Mouse (Mus musculus): ENCODE results near the gene Rhoh. TPM values are rescaled to one million over a fixed set of nuclear protein-coding genes. Genes with fewer than 3 reads are reported as not detected.

Gene Rhoh
- polyA plus RNA-seq, 1 experiment from 2014 or later, result 0.52 TPM

DNA sequence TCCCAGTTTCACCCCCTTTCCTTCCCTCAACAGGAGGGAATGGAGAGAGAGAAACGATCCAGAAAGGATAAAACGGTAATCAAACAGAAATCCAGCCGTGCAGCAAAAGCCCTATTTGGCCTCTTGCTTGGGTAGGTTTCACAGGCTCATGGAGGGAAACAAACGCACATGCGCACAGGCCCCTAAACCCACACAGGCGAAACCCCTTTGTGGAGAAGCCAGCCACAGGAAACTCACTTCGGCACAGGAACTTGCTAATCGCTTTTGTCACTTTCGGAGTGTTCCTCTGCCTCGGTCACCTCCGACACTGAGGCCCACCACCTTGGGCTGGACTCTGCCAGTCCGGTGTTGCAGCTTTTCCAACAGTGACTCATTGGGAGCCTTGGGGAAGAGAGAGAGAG, 2.3 kb downstream of the Rhoh start:
- H3K27ac ChIP-seq, result no peak overlapping the region
- DNase-seq (ENCODE audit: low spot score), result no peak
- 84% methylated on average over 12 of the region's 12 CpGs for WGBS
- no peaks in the 10 kb centered on the region for H3K36me3 ChIP-seq
- H3K4me1 ChIP-seq (replicated peaks), result peaks cover 7% of the 10 kb centered on the region; the same call in 1 of the 2 replicates
- no peaks in the 10 kb centered on the region for H3K27me3 ChIP-seq (ENCODE audit: insufficient read depth, poor library complexity, severe bottlenecking)
- no peak overlapping the region for H3K4me3 ChIP-seq
- no peaks in the 10 kb centered on the region for H3K9me3 ChIP-seq

DNA sequence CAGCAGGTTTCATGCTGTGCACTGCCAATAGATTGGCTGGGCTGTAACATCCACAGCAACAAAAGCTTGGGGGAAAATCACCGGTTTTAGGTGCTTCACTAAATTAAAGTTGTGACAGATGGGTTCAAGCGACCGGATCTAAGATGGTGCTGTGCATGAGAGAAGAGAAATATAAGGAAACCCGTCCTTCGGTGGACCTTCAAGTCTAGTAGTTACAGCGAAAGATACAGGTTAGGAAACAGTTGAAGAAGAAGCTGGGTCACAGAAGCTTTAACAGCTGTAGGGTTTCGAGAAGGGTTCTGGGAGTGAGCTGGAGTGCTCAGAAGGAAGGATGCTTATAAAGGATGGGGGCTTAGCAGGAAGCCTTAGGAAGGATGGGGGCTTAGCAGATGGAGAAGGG, 3.5 kb downstream of the Rhoh start:
- H3K9me3 ChIP-seq, result no peaks in the 10 kb centered on the region
- H3K4me3 ChIP-seq, result no peak overlapping the region
- 94% methylated on average over 7 of the region's 7 CpGs for WGBS
- DNase-seq (ENCODE audit: low spot score), result no peak
- H3K27me3 ChIP-seq (ENCODE audit: insufficient read depth, poor library complexity, severe bottlenecking), result no peaks in the 10 kb centered on the region
- H3K27ac ChIP-seq, result no peak overlapping the region
- H3K36me3 ChIP-seq, result no peaks in the 10 kb centered on the region
- H3K4me1 ChIP-seq (replicated peaks), result peaks cover 6% of the 10 kb centered on the region; the same call in 1 of the 2 replicates

GRCm38 (mm10) chr5:65864946-65865345, 3.9 kb downstream of the Rhoh start:
- no peak for DNase-seq (ENCODE audit: low spot score)
- 86% methylated on average over 3 of the region's 3 CpGs for WGBS

GRCm38 (mm10) chr5:65866591-65866990, 5.6 kb downstream of the Rhoh start:
- Histone ChIP-seq H3K4me1 (replicated peaks) (no peaks in the 10 kb centered on the region), H3K27me3 (ENCODE audit: insufficient read depth, poor library complexity, severe bottlenecking) (no peaks in the 10 kb centered on the region), H3K9me3 (no peaks in the 10 kb centered on the region), H3K27ac (no peak overlapping the region), H3K4me3 (no peak overlapping the region), H3K36me3 (no peaks in the 10 kb centered on the region)
- no peak for DNase-seq (ENCODE audit: low spot score)
- 83% methylated on average over 6 of the region's 6 CpGs for WGBS

More at GRCm38 (mm10) chr5:65864946-65865345, 3.9 kb downstream of the Rhoh start:
- H3K9me3 ChIP-seq, result no peaks in the 10 kb centered on the region
- no peak overlapping the region for H3K27ac ChIP-seq
- H3K36me3 ChIP-seq, result no peaks in the 10 kb centered on the region
- H3K27me3 ChIP-seq (ENCODE audit: insufficient read depth, poor library complexity, severe bottlenecking), result no peaks in the 10 kb centered on the region
- no peak overlapping the region for H3K4me3 ChIP-seq
- H3K4me1 ChIP-seq (replicated peaks), result peaks cover 6% of the 10 kb centered on the region; the same call in 1 of the 2 replicates

DNA sequence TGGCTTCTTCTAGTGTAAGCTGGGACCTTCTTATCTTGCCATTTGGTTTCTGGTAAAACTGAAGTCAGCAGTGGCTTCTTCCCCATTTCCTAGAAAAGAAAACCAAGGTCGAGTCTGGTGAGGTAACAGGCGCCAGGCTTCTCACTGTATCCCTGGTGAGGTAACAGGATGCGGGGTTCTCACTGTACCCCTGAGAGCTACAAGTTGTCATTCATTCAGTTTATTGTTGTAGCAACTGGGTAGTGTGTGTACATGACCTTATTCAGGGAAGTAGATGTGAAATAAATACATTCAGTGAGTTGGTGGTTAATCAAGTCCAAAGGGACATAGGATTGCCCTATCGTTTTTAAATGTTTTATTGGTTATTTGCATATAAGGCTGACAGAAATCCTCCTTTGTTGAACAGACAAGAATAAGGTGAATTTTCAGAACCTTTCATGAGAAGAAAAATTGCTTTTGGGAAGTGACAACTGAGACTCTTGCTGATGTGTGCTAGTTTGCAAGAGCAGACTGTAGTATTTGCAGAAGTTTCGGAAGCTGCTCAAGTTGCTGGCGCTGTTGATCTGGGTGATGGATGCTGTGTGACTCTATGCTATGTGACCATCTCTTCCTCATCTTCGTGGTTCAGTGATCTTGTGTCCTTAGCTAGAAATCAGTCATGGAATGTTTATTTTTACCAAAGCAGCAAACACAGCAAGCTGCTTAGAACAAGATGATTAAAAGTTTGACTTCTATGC, 6.5 kb downstream of the Rhoh start:
- no peak for DNase-seq (ENCODE audit: low spot score)
- WGBS, result 87% methylated on average over 7 of the region's 7 CpGs
- Histone ChIP-seq H3K27me3 (ENCODE audit: insufficient read depth, poor library complexity, severe bottlenecking) (no peaks in the 10 kb centered on the region), H3K9me3 (no peaks in the 10 kb centered on the region), H3K27ac (no peak overlapping the region), H3K36me3 (no peaks in the 10 kb centered on the region), H3K4me1 (replicated peaks) (no peaks in the 10 kb centered on the region), H3K4me3 (no peak overlapping the region)

DNA sequence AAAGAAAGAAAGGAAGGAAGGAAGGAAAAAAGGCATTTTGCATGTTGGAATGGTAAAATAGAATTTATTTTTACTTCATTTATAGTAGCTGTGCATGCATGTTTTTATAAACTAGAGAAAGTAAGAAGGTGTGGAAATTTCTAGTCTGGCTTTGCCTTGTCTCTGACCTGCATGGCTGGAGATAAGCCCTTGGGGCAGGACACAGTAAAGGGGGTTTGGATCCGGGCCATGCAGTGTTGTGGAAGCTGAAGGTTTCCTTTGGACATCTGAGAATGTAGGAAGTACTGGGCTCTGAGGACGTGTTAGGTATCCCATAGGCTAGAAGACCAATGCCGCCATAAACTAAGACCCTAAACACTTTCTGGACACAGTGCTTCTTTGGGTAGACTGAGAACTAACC, 7.4 kb downstream of the Rhoh start:
- Histone ChIP-seq H3K4me3 (no peak overlapping the region), H3K36me3 (no peaks in the 10 kb centered on the region), H3K27me3 (ENCODE audit: insufficient read depth, poor library complexity, severe bottlenecking) (no peaks in the 10 kb centered on the region), H3K9me3 (no peaks in the 10 kb centered on the region), H3K27ac (no peak overlapping the region), H3K4me1 (replicated peaks) (no peaks in the 10 kb centered on the region)
- DNase-seq (ENCODE audit: low spot score), result no peak
- 75% methylated on average over 3 of the region's 3 CpGs for WGBS

DNA sequence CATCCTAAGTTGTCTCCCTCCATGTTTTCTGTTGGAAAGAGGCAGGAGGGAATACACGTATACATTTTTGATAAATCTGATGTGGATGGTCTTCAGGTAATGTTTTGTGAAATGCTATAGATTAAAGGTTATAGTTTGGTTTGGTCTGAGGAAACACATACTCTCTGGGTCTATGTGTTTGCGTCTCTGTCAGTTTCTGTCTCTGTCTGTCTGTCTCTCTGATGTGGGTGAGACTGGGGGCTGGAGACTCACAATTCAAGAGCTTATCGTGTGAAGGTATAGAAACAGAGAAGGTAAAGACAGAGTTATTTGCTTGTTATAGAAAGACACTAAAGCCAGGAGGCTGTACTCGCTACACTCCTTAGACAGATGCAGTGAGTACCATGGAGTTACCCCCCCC, 8.6 kb downstream of the Rhoh start:
- no peaks in the 10 kb centered on the region for H3K27me3 ChIP-seq (ENCODE audit: insufficient read depth, poor library complexity, severe bottlenecking)
- no peak overlapping the region for H3K27ac ChIP-seq
- 91% methylated on average over 4 of the region's 4 CpGs for WGBS
- DNase-seq (ENCODE audit: low spot score), result no peak
- H3K36me3 ChIP-seq, result no peaks in the 10 kb centered on the region
- H3K4me3 ChIP-seq, result no peak overlapping the region
- no peaks in the 10 kb centered on the region for H3K4me1 ChIP-seq (replicated peaks)
- no peaks in the 10 kb centered on the region for H3K9me3 ChIP-seq

DNA sequence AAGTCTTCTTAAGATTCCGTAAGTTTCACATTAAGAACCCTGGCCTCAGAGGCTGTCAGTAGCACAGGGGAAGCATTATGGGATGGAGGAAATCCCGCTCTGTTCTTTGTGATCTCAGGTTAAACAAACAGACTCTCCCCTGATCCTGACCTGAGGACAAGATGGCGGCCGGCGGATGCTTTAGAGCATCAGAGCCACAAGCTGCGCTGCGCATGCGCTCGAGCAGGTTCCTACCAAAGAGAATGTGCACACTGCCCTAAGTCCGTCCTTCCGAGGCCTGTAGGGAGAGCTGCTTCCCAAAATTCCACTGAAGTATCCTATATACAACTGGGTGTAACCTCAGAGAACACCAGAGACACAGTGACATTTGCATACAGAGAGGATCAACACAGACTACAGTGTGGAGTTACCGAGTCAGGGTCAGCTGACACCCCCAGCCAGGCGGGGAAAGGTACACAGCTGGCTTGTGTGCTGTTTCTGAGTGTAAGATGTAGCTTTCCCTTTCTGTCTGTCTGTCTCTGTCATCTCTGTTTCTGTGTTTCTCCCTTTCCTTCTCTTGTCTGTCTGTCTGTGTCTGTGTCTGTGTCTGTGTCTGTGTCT, 10.4 kb downstream of the Rhoh start:
- 90% methylated on average over 13 of the region's 13 CpGs for WGBS
- Histone ChIP-seq H3K36me3 (no peaks in the 10 kb centered on the region), H3K4me3 (no peak overlapping the region), H3K27ac (no peak overlapping the region), H3K4me1 (replicated peaks) (no peaks in the 10 kb centered on the region), H3K27me3 (ENCODE audit: insufficient read depth, poor library complexity, severe bottlenecking) (no peaks in the 10 kb centered on the region), H3K9me3 (no peaks in the 10 kb centered on the region)
- no peak for DNase-seq (ENCODE audit: low spot score)

GRCm38 (mm10) chr5:65873212-65873611, 12.2 kb downstream of the Rhoh start:
- Histone ChIP-seq H3K27me3 (ENCODE audit: insufficient read depth, poor library complexity, severe bottlenecking) (no peaks in the 10 kb centered on the region), H3K9me3 (no peaks in the 10 kb centered on the region), H3K36me3 (no peaks in the 10 kb centered on the region), H3K4me3 (no peak overlapping the region), H3K4me1 (replicated peaks) (no peaks in the 10 kb centered on the region), H3K27ac (no peak overlapping the region)
- DNase-seq (ENCODE audit: low spot score), result no peak
- WGBS, result 83% methylated on average over 4 of the region's 4 CpGs

GRCm38 (mm10) chr5:65875269-65875668, 14.3 kb downstream of the Rhoh start:
- Histone ChIP-seq H3K36me3 (no peaks in the 10 kb centered on the region), H3K4me1 (replicated peaks) (no peaks in the 10 kb centered on the region), H3K27me3 (ENCODE audit: insufficient read depth, poor library complexity, severe bottlenecking) (no peaks in the 10 kb centered on the region), H3K4me3 (no peak overlapping the region), H3K9me3 (no peaks in the 10 kb centered on the region), H3K27ac (no peak overlapping the region)
- DNase-seq (ENCODE audit: low spot score), result no peak
- WGBS, result 92% methylated on average over 7 of the region's 7 CpGs

- 78% methylated on average over 3 of the region's 3 CpGs for WGBS
- DNase-seq (ENCODE audit: low spot score), result no peak
- Histone ChIP-seq H3K4me1 (replicated peaks) (0 out of 2 replicates have a peak, but pooled peaks cover 7% of the 10 kb centered on the region), H3K9me3 (no peaks in the 10 kb centered on the region), H3K27ac (no peak overlapping the region), H3K36me3 (no peaks in the 10 kb centered on the region), H3K4me3 (no peak overlapping the region), H3K27me3 (ENCODE audit: insufficient read depth, poor library complexity, severe bottlenecking) (no peaks in the 10 kb centered on the region)
Observed at GRCm38 (mm10) chr5:65878367-65878766, 17.4 kb downstream of the Rhoh start.

DNA sequence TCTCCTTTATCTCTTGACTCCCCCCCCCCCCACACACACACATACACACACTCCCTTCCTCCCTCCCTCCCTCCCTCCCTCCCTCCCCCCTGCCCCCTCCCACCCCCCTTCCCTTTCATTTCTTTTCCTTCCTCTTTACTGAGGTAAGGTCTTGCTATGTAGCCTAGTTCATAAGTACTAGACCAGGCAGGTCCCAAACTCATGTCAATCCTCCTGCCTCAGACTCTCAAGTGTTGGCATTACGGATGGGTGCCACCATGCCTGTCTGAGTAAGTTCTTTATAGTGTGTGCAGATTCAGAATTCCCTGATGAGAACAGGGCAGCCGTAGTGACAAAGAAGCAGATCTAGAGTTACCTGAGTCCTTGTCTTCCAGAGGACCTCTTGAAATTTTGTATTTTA, 20.2 kb downstream of the Rhoh start:
- DNase-seq (ENCODE audit: low spot score), result no peak
- peaks cover 17% of the 10 kb centered on the region; the same call in 1 of the 2 replicates for H3K4me1 ChIP-seq (replicated peaks)
- no peaks in the 10 kb centered on the region for H3K36me3 ChIP-seq
- no peak overlapping the region for H3K27ac ChIP-seq
- no peaks in the 10 kb centered on the region for H3K9me3 ChIP-seq
- no peaks in the 10 kb centered on the region for H3K27me3 ChIP-seq (ENCODE audit: insufficient read depth, poor library complexity, severe bottlenecking)
- WGBS, result 93% methylated on average over 2 of the region's 2 CpGs
- H3K4me3 ChIP-seq, result no peak overlapping the region

DNA sequence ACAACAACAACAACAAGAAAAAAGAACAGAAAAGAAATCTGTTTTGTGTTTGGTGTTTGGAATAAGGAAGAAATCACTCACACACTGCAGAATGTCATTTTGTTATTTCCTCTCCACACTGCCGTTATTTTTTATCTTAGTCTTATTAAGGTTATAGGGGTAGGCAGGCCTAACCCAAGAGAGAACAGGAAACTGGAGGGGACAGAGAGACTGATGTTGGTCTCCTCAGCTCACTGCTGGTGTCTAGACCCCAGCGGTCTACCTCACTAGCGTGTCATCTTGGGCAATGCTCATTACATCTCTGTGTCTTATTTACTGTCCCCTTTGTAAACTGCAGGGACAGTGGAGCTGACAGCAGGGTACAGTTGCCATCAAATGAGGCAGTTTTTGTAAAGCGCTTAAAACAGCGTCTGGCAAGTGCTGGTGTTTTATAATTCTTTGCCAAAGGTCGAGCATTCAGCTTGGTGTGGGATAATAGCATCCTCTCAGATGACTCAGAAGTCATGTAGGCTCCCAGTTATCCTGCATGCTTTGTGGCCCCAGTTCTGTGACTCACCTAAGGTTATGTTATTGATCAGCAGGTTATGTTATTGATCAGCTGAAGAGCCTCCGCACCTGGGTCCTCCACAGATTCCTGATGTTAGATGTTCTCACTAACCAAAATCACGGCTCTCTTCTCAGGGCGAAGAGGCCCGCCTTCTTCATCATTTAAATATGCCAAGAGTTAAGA, 21.6 kb downstream of the Rhoh start:
- no peak overlapping the region for H3K27ac ChIP-seq
- H3K36me3 ChIP-seq, result no peaks in the 10 kb centered on the region
- H3K27me3 ChIP-seq (ENCODE audit: insufficient read depth, poor library complexity, severe bottlenecking), result no peaks in the 10 kb centered on the region
- no peak overlapping the region for H3K4me3 ChIP-seq
- H3K9me3 ChIP-seq, result no peaks in the 10 kb centered on the region
- DNase-seq (ENCODE audit: low spot score), result no peak
- WGBS, result 88% methylated on average over 10 of the region's 10 CpGs
- peaks cover 17% of the 10 kb centered on the region; the same call in 1 of the 2 replicates for H3K4me1 ChIP-seq (replicated peaks)

Measured in hindbrain, embryonic 10.5 days (tissue).